Mouse (Mus musculus) naive thymus-derived CD4-positive, alpha-beta T cell, adult 5 months (primary cell): Measurements from ENCODE around the gene Gm4312. TPM values are rescaled to one million over a fixed set of nuclear protein-coding genes. Genes with fewer than 3 reads are reported as not detected.

ENCODE experiments used
- polyA plus RNA-seq: library from polyadenylated mRNA; unstranded; fragments of 100-300 nt; shearing (Covaris generic); gene quantifications from one replicate; pipeline ENCODE4 v1.2.1, GENCODE M21; 2017

The Gm4312 gene
- not detected for polyA plus RNA-seq

DNA sequence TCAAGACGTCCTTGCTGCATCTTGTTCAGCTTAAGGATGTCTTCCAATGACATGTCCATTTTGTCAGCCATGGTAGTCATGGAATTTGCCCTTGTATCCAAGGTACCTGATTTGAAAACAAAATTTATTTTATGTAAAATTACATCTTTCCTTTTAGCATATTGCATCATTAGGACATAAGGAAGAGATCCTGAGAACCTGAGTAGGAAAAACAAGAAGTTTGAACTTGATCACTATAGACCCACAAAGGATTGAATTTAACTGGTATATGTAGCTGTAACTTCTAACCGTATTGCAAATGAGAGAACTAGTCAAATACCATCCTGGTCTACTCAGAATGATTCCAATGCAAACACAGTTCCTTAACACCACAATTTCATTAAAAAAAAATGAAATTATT, at the start of gene Gm4312:
Gm4312 (minus strand) TSS at position 101 of the 400 bp plus-strand sequence.

DNA sequence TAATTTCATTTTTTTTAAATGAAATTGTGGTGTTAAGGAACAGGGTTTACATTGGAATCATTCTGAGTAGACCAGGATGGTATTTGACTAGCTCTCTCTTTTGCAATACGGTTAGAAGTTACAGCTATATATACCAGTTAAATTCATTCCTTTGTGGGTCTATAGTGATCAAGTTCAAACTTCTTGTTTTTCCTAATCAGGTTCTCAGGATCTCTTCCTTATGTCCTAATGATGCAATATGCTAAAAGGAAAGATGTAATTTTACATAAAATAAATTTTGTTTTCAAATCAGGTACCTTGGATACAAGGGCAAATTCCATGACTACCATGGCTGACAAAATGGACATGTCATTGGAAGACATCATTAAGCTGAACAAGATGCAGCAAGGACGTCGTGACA, 21.3 kb downstream of the Gm4312 start, which contains the start of gene Gm4307:
Gm4307 (plus strand) TSS at position 301 of the 400 bp plus-strand sequence.

GRCm38 (mm10) chr10:100350793-100351192, 31.6 kb downstream of the Gm4312 start, which contains the start of gene Gm4305:
TSS of gene Gm4305 (plus strand) at chr10:100351093.

GRCm38 (mm10) chr10:100345672-100346071, 36.7 kb downstream of the Gm4312 start, which contains the start of gene Gm4303:
TSS of gene Gm4303 (plus strand) at chr10:100345972.

DNA sequence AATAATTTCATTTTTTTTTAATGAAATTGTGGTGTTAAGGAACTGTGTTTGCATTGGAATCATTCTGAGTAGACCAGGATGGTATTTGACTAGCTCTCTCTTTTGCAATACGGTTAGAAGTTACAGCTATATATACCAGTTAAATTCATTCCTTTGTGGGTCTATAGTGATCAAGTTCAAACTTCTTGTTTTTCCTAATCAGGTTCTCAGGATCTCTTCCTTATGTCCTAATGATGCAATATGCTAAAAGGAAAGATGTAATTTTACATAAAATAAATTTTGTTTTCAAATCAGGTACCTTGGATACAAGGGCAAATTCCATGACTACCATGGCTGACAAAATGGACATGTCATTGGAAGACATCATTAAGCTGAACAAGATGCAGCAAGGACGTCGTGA, 41.8 kb downstream of the Gm4312 start, which contains the start of gene Gm4302:
Gm4302 (plus strand) TSS at position 301 of the 400 bp plus-strand sequence.

DNA sequence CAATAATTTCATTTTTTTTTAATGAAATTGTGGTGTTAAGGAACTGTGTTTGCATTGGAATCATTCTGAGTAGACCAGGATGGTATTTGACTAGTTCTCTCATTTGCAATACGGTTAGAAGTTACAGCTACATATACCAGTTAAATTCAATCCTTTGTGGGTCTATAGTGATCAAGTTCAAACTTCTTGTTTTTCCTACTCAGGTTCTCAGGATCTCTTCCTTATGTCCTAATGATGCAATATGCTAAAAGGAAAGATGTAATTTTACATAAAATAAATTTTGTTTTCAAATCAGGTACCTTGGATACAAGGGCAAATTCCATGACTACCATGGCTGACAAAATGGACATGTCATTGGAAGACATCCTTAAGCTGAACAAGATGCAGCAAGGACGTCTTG, 47.0 kb downstream of the Gm4312 start, which contains the start of gene Gm4301:
Gm4301 (plus strand) TSS at position 301 of the 400 bp plus-strand sequence.

Other genes starting within 250 kb of the Gm4312 start
- not detected for gene Gm4301, start 46.9 kb downstream of the Gm4312 start, polyA plus RNA-seq
- gene Gm4302, start 41.7 kb downstream of the Gm4312 start, polyA plus RNA-seq: not detected
- not detected for gene Gm4303, start 36.6 kb downstream of the Gm4312 start, polyA plus RNA-seq
- not detected for gene Gm4305, start 31.5 kb downstream of the Gm4312 start, polyA plus RNA-seq
- gene Gm4307, start 21.2 kb downstream of the Gm4312 start, polyA plus RNA-seq: not detected
- 0.51 TPM for gene Tmtc3, start 104.8 kb upstream of the Gm4312 start, polyA plus RNA-seq
- 0.41 TPM for gene Cep290, start 105.0 kb upstream of the Gm4312 start, polyA plus RNA-seq
- gene 4930430F08Rik, start 207.9 kb upstream of the Gm4312 start, polyA plus RNA-seq: 3.3 TPM
- gene 1700017N19Rik, start 207.9 kb upstream of the Gm4312 start, polyA plus RNA-seq: not detected